Mouse (Mus musculus) right cerebral cortex, adult 18-20 months (tissue): ENCODE measurements around the gene Per3.
"Not testable (repeated sequence)": the region's sequence is repeated elsewhere in the genome, so short reads cannot be mapped to it uniquely, and the experiment has no call there.

Experiments used
- DNase-seq: peaks from one replicate; pipeline ENCODE4 v3.0.0; 2022; ENCODE audit warnings: mixed read lengths

Per3 gene

GRCm38 (mm10) chr4:151024152-151024551 is 20.3 kb downstream of the Per3 start:
- DNase-seq = no peak

- not testable (repeated sequence) for DNase-seq
These were observed 27.1 kb downstream of the Per3 start for GRCm38 (mm10) chr4:151017356-151017755.

- no peak for DNase-seq
These were observed 28.5 kb downstream of the Per3 start for GRCm38 (mm10) chr4:151015946-151016345.

GRCm38 (mm10) chr4:151010316-151010715 is 34.1 kb downstream of the Per3 start:
- no peak for DNase-seq

- peak; percentile 17 for DNase-seq
These were observed 37.5 kb downstream of the Per3 start for GRCm38 (mm10) chr4:151006945-151007344.

GRCm38 (mm10) chr4:151005656-151006318 is 38.7 kb downstream of the Per3 start:
- no peak for DNase-seq

- DNase-seq = no peak
These were observed 43.1 kb downstream of the Per3 start for GRCm38 (mm10) chr4:151001397-151001796.

- DNase-seq = no peak
These were observed 45.8 kb downstream of the Per3 start for GRCm38 (mm10) chr4:150998626-150999025.

GRCm38 (mm10) chr4:150996797-150997196 is 47.7 kb downstream of the Per3 start, which contains the start of gene Uts2:
TSS of gene Uts2 (plus strand) at chr4:150997097.
- no peak for DNase-seq

- no peak for DNase-seq
These were observed 54.3 kb downstream of the Per3 start for GRCm38 (mm10) chr4:150990148-150990547.

- no peak for DNase-seq
These were observed 64.3 kb downstream of the Per3 start for GRCm38 (mm10) chr4:150980153-150980552.

- DNase-seq = no peak
These were observed 65.0 kb downstream of the Per3 start for GRCm38 (mm10) chr4:150979455-150979854.

GRCm38 (mm10) chr4:150978156-150978910 is 66.1 kb downstream of the Per3 start:
- DNase-seq = no peak

GRCm38 (mm10) chr4:150975145-150975544 is 69.3 kb downstream of the Per3 start:
- no peak for DNase-seq

- DNase-seq = peak; percentile 25
These were observed 71.2 kb downstream of the Per3 start for GRCm38 (mm10) chr4:150973264-150973663.

- no peak for DNase-seq
These were observed 75.5 kb downstream of the Per3 start for GRCm38 (mm10) chr4:150968956-150969355.

GRCm38 (mm10) chr4:150966556-150966955 is 77.9 kb downstream of the Per3 start:
- DNase-seq = peak; percentile 44

- DNase-seq = no peak
These were observed 78.9 kb downstream of the Per3 start for GRCm38 (mm10) chr4:150965555-150965951.

- peak; percentile 75 for DNase-seq
These were observed 79.6 kb downstream of the Per3 start for GRCm38 (mm10) chr4:150964635-150965554.

GRCm38 (mm10) chr4:150963711-150964110 is 80.8 kb downstream of the Per3 start:
- no peak for DNase-seq

- DNase-seq = peak; percentile 26
These were observed 82.2 kb downstream of the Per3 start for GRCm38 (mm10) chr4:150962231-150962630.

GRCm38 (mm10) chr4:150958536-150958935 is 85.9 kb downstream of the Per3 start:
- DNase-seq = no peak

GRCm38 (mm10) chr4:150957106-150957458 is 87.4 kb downstream of the Per3 start:
- DNase-seq = no peak
